Mouse (Mus musculus) E14TG2a.4 (cell line): ENCODE measurements around the gene Adh1.

ENCODE experiments used
- H3K27me3 ChIP-seq: 2 replicates; pipeline ENCODE4 v1.6.1; 2014; ENCODE audit warnings: low read length, control low read depth; ENCODE audit not compliant: insufficient read depth
- H3K36me3 ChIP-seq: 2 replicates; pipeline ENCODE4 v1.6.1; 2014; ENCODE audit warnings: low read length, control low read depth; ENCODE audit not compliant: insufficient read depth
- H3K4me1 ChIP-seq: replicated peaks from 2 replicates; pipeline ENCODE4 v1.6.1; 2014; ENCODE audit warnings: low read depth, low read length, control low read depth
- H3K4me3 ChIP-seq: replicated peaks from 2 replicates; pipeline ENCODE4 v1.5.1; 2014; ENCODE audit warnings: mild to moderate bottlenecking, low read length
- H3K9me3 ChIP-seq: 2 replicates; pipeline ENCODE4 v1.6.1; 2014; ENCODE audit warnings: low read length, control low read depth
- CTCF ChIP-seq: conservative IDR thresholded peaks from 2 replicates; pipeline ENCODE4 v1.5.1; 2014; ENCODE audit warnings: low read length
- NANOG ChIP-seq: IDR thresholded peaks from 2 replicates; pipeline ENCODE4 v1.6.1; 2014; ENCODE audit warnings: borderline replicate concordance, low read length, mixed read lengths
- POU5F1 ChIP-seq: IDR thresholded peaks from 2 replicates; pipeline ENCODE4 v1.6.1; 2014; ENCODE audit warnings: low read length, borderline replicate concordance

Adh1 gene

DNA sequence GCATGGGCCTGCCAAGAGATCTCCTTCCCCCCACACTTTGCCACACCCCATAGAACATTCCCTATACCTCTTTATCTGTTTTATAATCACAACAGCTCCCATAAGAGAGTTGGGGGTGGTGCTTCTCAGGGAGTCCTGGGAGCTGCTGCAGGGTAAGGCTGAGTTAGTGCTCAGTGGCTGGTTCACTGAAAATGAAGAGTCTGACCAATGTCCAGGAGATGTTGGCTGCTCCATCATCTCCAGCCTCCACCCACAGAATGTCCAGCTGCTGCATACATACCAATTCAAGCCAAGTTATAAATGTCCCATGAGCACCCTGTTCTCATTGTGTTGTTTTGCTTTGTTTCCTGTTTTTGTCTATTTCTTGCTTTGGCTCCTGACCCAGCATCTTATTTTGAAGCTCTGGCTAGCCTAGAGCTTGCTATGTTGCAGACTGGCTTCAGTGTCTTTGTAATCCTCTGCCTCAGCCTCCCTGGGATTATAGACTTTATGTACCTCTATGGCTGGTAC lies 14.2 kb upstream of the Adh1 start:
- Histone ChIP-seq H3K4me1 (no peaks in the 10 kb centered on the region), H3K36me3 (no peaks in the 10 kb centered on the region), H3K9me3 (no peaks in the 10 kb centered on the region), H3K27me3 (no peaks in the 10 kb centered on the region), H3K4me3 (no peak overlapping the region)
- no peak for TF ChIP-seq POU5F1
- no peak for TF ChIP-seq CTCF
- no peak for TF ChIP-seq NANOG

GRCm38 (mm10) chr3:138247241-138247640 lies 13.6 kb upstream of the Adh1 start:
- no peaks in the 10 kb centered on the region for H3K9me3 ChIP-seq
- H3K4me1 ChIP-seq: no peaks in the 10 kb centered on the region
- H3K27me3 ChIP-seq: no peaks in the 10 kb centered on the region
- H3K4me3 ChIP-seq: no peak overlapping the region
- TF ChIP-seq NANOG: no peak
- no peak for TF ChIP-seq POU5F1
- TF ChIP-seq CTCF: no peak
- no peaks in the 10 kb centered on the region for H3K36me3 ChIP-seq

- H3K27me3 ChIP-seq: no peaks in the 10 kb centered on the region
- no peaks in the 10 kb centered on the region for H3K9me3 ChIP-seq
- H3K4me3 ChIP-seq: no peak overlapping the region
- no peaks in the 10 kb centered on the region for H3K36me3 ChIP-seq
- TF ChIP-seq NANOG (no peak), CTCF (no peak), POU5F1 (no peak)
- no peaks in the 10 kb centered on the region for H3K4me1 ChIP-seq
These were observed 12.8 kb upstream of the Adh1 start for GRCm38 (mm10) chr3:138248011-138248410.

- Histone ChIP-seq H3K4me1 (no peaks in the 10 kb centered on the region), H3K36me3 (no peaks in the 10 kb centered on the region), H3K27me3 (no peaks in the 10 kb centered on the region), H3K9me3 (no peaks in the 10 kb centered on the region), H3K4me3 (no peak overlapping the region)
- no peak for TF ChIP-seq POU5F1
- TF ChIP-seq CTCF: no peak
- no peak for TF ChIP-seq NANOG
These were observed 12.0 kb upstream of the Adh1 start for GRCm38 (mm10) chr3:138248746-138249145.

GRCm38 (mm10) chr3:138251156-138251555 lies 9.6 kb upstream of the Adh1 start:
- H3K4me3 ChIP-seq: no peak overlapping the region
- H3K36me3 ChIP-seq: no peaks in the 10 kb centered on the region
- no peaks in the 10 kb centered on the region for H3K9me3 ChIP-seq
- H3K27me3 ChIP-seq: no peaks in the 10 kb centered on the region
- TF ChIP-seq NANOG (no peak), POU5F1 (no peak), CTCF (no peak)
- H3K4me1 ChIP-seq: no peaks in the 10 kb centered on the region

- TF ChIP-seq POU5F1: no peak
- H3K4me3 ChIP-seq: no peak overlapping the region
- no peaks in the 10 kb centered on the region for H3K27me3 ChIP-seq
- H3K4me1 ChIP-seq: no peaks in the 10 kb centered on the region
- no peaks in the 10 kb centered on the region for H3K36me3 ChIP-seq
- no peaks in the 10 kb centered on the region for H3K9me3 ChIP-seq
These were observed 6.6 kb upstream of the Adh1 start for GRCm38 (mm10) chr3:138254205-138254604.

DNA sequence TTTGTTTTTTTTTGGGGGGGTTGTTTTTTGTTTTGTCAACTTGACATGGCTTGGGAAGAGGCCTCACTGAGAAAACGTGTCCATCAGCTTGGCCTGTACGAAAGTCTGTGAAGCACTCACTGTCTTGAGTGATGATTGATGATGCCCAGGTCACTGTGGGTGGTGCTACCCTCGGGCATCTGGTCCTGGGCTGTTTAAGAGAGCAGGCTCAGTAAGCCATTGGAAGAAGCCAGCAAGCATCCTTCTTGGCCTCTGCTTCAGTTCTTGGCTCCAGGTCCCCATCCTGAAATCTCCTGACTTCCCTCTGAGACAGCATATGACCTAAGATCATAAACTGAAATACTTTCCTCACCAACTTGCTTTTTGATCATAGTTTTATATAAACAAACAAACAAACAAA lies 5.4 kb upstream of the Adh1 start:
- H3K4me3 ChIP-seq: no peak overlapping the region
- no peaks in the 10 kb centered on the region for H3K36me3 ChIP-seq
- no peaks in the 10 kb centered on the region for H3K27me3 ChIP-seq
- H3K4me1 ChIP-seq: no peaks in the 10 kb centered on the region
- H3K9me3 ChIP-seq: no peaks in the 10 kb centered on the region
- TF ChIP-seq POU5F1 (no peak), CTCF (no peak), NANOG (no peak)

GRCm38 (mm10) chr3:138255780-138256550 lies 4.8 kb upstream of the Adh1 start:
- Histone ChIP-seq H3K27me3 (no peaks in the 10 kb centered on the region), H3K36me3 (no peaks in the 10 kb centered on the region), H3K4me3 (no peak overlapping the region), H3K9me3 (no peaks in the 10 kb centered on the region), H3K4me1 (no peaks in the 10 kb centered on the region)
- TF ChIP-seq NANOG (no peak), CTCF (no peak), POU5F1 (no peak)

- no peaks in the 10 kb centered on the region for H3K9me3 ChIP-seq
- H3K36me3 ChIP-seq: no peaks in the 10 kb centered on the region
- no peak overlapping the region for H3K4me3 ChIP-seq
- H3K27me3 ChIP-seq: no peaks in the 10 kb centered on the region
- H3K4me1 ChIP-seq: no peaks in the 10 kb centered on the region
- TF ChIP-seq NANOG (no peak), CTCF (no peak), POU5F1 (no peak)
These were observed 1.8 kb downstream of the Adh1 start for GRCm38 (mm10) chr3:138262568-138262967.
